Mouse (Mus musculus): ENCODE data around the gene Afap1l2.

The Afap1l2 gene

DNA sequence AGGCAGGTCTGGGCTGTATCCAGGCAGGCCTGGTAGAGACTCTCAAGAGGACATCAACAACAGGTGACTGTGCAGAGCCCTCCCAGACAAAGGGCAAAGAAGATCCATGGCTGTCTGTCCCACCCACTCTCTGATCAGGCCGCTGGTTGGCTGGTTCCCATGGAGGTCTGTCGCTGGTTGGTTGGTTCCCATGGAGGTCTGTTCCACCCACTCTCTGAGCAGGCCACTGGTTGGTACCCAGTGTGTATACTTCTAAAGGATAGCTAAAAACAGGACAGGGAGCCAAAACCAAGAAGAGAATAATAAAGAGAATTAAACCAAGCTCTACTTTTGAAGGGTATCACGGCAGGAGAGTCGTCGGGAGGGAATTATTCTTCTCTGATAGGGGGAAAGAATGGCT, 31.5 kb downstream of the Afap1l2 start:
- DNase-seq (ENCODE audit: low read depth, low spot score) = no peak

DNA sequence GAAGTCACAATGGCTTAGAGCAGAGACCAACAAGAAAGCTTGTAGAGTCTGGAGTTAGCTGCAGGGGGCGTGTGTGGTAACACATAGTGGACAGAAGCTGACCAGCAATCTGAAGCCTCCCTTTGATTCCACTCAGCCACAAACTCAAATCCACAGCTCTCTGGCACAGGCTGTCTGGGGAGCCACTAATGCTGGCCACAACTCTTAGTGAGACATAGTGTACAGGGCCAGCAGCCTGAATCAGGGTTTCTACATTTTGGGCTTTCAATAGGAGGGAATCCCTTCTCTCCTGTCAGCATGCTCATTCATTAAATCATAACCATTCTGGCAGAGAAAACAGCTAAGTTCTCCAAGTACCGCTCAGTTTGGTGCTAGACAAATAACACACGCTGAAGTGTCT, 32.5 kb downstream of the Afap1l2 start:
- DNase-seq (ENCODE audit: low read depth, low spot score) = no peak

DNA sequence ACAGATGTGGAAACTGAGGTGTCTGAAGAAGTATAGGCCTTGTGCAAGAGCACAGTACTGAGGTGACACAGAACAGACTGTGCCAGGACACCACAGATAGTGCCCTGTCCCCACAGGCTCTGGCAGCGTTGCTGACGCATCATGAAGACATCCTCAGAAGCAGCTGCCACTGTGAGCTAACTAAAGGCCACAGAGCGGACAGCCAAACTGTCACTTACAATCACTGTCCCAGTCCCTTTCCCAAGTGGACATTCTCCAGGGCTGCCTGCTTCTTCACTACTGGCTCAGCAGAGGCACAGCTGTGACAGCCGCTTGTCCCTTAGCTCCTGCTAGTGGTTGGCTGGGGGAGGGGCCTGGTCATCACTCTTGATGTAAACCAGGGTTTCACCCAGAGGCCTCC, 33.9 kb downstream of the Afap1l2 start:
- DNase-seq (ENCODE audit: low read depth, low spot score) = no peak

DNA sequence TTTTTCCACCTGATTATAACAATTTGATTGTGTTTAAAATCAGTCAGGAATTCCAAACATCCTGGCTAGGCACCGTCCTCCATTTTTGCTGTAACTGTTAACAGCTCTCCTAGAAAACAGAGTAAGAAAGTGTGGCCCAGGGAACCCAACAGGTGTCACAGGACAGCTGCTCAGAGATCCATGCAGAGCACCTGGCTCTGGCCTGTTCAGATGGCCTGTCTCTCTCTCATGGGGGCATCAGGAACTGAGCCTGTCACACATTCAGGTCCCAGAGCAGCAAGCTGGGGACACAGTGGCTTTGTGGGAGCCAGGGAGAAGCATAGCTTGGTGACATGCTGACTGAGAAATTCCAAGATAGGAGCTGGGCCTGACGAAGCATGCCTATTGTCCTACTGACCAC, 35.3 kb downstream of the Afap1l2 start:
- no peak for DNase-seq (ENCODE audit: low read depth, low spot score)

DNA sequence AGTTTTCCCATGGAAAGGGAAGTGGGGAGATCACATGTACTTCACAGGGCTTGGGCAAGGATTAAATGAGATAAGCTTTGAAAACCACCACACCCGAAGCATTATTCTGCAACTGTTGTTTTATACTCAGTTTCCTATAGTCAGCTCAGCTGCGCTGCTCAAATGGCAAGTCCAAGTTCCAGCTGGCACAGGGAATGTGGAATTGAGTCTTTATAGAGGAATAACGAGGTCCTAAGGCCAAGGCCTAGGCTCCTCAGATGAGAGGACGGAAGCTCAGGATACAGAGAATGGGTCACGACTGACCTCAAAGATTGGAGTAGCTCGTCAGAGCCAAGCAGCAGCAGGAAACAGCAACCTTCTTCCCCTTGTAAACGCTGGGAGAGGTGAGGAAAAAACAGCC, 36.7 kb downstream of the Afap1l2 start:
- no peak for DNase-seq (ENCODE audit: low read depth, low spot score)

DNA sequence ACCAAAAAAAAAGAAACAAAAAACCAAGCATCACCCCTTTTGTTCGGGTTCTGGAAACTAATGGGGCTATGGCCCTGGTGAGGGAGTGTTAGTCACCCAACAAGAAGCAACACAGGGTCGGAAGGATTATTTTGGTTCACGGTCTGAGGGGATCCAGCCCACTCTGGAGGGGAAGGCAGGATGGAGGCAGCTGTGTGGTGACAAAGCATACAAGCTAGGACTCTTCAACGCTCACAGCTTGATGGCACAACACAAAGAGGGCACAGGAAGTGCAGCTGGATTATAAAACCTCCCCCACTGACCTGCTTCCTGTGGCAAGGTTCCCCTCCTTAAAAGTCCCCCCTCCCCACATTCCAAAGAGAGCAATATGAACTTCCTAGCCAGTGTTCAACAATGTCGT, 44.2 kb downstream of the Afap1l2 start:
- no peak for DNase-seq (ENCODE audit: low read depth, low spot score)

GRCm38 (mm10) chr19:56959601-56960000, 48.4 kb downstream of the Afap1l2 start:
- peak; percentile 62 for DNase-seq (ENCODE audit: low read depth, low spot score)

GRCm38 (mm10) chr19:56959057-56959456, 49.0 kb downstream of the Afap1l2 start:
- DNase-seq (ENCODE audit: low read depth, low spot score) = no peak

GRCm38 (mm10) chr19:56958582-56959021, 49.4 kb downstream of the Afap1l2 start:
- DNase-seq (ENCODE audit: low read depth, low spot score) = no peak

DNA sequence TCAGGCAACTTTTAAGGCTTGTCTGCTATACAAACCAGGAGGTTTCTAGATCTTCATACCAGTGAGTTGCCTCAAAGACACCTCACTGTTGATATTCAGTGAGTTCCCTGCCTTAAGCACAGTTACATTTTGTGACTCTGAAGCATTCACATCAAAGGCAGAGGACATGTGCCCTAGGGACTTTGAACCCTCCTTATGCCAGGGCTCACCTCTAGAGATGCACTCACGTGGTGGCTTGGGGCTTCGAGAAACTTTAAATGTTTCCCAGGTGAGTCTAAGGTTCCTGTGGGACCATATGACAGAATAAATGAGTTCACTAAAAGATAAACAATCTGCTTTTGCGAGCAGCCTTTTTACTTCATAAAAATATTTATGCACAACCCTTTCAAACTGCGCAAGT, 50.0 kb downstream of the Afap1l2 start:
- DNase-seq (ENCODE audit: low read depth, low spot score) = no peak

- DNase-seq (ENCODE audit: low read depth, low spot score) = no peak
These were observed 52.2 kb downstream of the Afap1l2 start for GRCm38 (mm10) chr19:56955568-56956513.

- no peak for DNase-seq (ENCODE audit: low read depth, low spot score)
These were observed 53.2 kb downstream of the Afap1l2 start for GRCm38 (mm10) chr19:56954857-56955256.

DNA sequence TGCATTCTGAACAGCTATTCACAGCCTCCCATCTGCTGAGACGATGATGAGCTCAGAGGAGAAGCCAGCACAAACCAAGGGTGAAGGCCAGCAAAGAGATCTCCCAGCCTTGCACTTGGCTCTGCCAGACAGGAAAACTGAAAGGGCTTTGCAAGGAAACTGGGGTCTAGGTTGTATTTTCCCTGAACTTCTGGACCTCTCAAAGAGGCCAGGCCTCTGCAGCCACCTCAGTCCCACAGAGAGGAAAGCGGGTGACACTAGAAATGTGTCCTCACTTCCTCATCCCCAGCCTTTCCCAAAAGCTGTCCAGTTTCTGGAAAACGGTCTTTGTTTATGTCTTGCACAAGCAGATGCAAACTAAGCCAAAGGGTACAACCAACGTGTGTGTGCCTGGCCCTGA, 54.2 kb downstream of the Afap1l2 start:
- DNase-seq (ENCODE audit: low read depth, low spot score) = no peak

- no peak for DNase-seq (ENCODE audit: low read depth, low spot score)
These were observed 57.2 kb downstream of the Afap1l2 start for GRCm38 (mm10) chr19:56950818-56951217.

- no peak for DNase-seq (ENCODE audit: low read depth, low spot score)
These were observed 58.2 kb downstream of the Afap1l2 start for GRCm38 (mm10) chr19:56949868-56950267.

GRCm38 (mm10) chr19:56947971-56948610, 59.9 kb downstream of the Afap1l2 start:
- DNase-seq (ENCODE audit: low read depth, low spot score) = no peak

DNA sequence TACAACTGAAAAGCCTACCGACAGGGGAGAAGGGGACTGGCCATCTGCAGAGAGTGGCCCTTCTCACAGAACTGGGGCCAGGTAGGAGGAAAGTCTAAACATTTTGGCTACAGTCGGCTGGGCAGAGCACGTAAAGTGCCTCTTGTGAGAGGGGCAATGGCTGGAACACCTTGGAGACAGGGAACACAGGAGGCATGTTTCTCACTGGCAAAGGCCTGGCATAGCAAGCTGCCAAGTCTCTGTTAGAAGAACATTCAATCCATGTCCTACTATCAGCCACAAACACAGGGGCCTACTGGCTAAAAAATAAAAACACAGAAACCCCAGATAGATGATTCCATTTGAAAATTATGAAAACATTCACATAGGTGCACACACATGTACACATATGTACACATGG, 61.3 kb downstream of the Afap1l2 start:
- DNase-seq (ENCODE audit: low read depth, low spot score) = no peak

- no peak for DNase-seq (ENCODE audit: low read depth, low spot score)
These were observed 61.8 kb downstream of the Afap1l2 start for GRCm38 (mm10) chr19:56946277-56946676.

GRCm38 (mm10) chr19:56945621-56946020, 62.4 kb downstream of the Afap1l2 start:
- no peak for DNase-seq (ENCODE audit: low read depth, low spot score)

- no peak for DNase-seq (ENCODE audit: low read depth, low spot score)
These were observed 63.2 kb downstream of the Afap1l2 start for GRCm38 (mm10) chr19:56944826-56945225.

GRCm38 (mm10) chr19:56944211-56944610, 63.8 kb downstream of the Afap1l2 start:
- DNase-seq (ENCODE audit: low read depth, low spot score) = no peak

DNA sequence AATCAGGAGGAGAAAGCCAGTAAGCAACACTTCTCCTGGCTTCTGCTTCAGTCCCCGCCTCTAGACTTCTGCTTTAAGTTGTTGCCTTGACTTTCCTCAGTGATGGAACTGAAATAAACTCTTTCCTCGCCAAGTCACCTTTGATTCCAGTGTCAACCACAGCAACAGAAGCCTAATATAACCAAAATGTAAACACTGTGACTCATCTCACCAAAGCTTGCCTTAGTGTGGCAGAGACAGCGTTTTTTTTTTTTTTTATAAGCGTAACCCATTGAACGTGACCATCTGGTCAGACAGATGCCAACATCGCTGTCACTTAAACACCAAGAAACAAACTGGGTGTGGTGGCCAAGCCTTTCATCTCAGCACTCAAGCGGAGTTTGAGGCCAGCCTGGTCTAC, 65.8 kb downstream of the Afap1l2 start:
- DNase-seq (ENCODE audit: low read depth, low spot score) = no peak

DNA sequence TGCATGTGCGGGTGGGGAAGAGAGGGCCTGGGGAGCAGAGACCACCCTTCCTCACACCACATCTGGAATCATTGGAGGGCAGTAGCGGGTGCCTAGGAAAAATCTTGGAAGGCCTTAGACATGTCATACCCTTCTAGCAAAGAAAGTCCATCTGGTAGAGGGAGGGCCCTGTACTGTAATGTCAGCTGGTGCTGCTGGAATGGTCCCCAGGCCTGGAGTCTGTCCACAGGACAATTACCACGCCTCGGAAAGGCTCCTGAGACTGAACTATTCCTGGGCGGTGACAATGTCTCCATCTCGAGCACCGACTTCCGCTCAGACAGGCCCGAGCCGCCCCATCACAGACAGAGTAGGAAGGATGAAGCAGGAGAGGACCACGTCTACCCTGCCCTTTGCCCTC, 67.5 kb downstream of the Afap1l2 start:
- no peak for DNase-seq (ENCODE audit: low read depth, low spot score)
